Mouse (Mus musculus): ENCODE data around the gene Bpifa1. TPM values are rescaled to one million over a fixed set of nuclear protein-coding genes. Genes with fewer than 3 reads are reported as not detected.
A peak's percentile ranks its signal among the peaks of the same experiment; 100 is the strongest.
"Not testable (repeated sequence)": the region's sequence is repeated elsewhere in the genome, so short reads cannot be mapped to it uniquely, and the experiment has no call there.

The Bpifa1 gene
- polyA plus RNA-seq (2012; rRNA removed): not detected in 2 replicates

DNA sequence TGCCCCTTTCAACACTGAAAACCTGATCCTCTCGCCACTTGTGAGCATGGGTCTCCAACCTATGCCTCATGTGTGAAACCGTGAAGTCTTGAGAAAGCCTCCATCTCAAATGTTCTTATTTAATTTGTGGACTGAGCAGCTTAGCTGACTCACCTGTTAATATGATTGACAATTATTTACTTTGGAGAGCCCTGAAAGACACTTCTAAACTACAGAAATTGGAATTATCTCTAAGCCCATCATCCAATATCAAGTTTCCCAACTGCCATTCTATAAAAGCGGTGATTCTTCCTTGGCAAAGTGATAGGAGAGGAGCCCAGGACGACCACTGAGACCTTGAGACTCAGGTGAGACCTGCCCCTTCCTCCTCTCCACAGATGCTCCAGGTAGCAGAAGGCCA is at the start of gene Bpifa1:
Gene Bpifa1 (plus strand): TSS at position 301 of the 400 bp plus-strand sequence.
- no peak for DNase-seq (ENCODE audit: low read depth)

DNA sequence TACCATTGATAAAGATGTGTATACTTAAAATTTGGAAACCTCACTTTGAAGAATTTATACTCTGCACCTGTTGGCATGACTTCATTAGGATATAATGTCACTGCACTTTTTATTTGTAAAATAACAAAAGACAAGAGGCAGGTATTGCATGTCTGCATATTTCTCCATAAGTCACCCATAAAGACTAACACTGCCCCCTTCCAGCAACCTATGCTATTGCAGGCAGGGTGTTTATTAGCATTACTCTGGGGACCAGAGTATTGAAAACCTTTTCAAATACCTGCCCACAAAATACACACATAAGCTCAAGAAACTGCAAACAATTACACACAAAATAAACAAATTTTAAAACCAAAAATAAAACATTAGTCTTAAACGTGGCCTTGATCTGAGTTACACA is 44.9 kb upstream of the Bpifa1 start:
- DNase-seq (ENCODE audit: low read depth): peak; percentile 1
- TF ChIP-seq POLR2A (IDR thresholded peaks at IDR 0.05; ENCODE audit: borderline replicate concordance, extremely low read depth, insufficient read depth, insufficient read length, poor library complexity, severe bottlenecking): no peak
- TF ChIP-seq CTCF (IDR thresholded peaks at IDR 0.05; ENCODE audit: borderline replicate concordance, extremely low read depth, insufficient read depth, insufficient read length): peak; percentile 21; the same call in 1 of the 2 replicates

More for the DNA sequence above, at the start of gene Bpifa1:
- TF ChIP-seq POLR2A (IDR thresholded peaks at IDR 0.05; ENCODE audit: borderline replicate concordance, extremely low read depth, insufficient read depth, insufficient read length, poor library complexity, severe bottlenecking) (no peak), CTCF (IDR thresholded peaks at IDR 0.05; ENCODE audit: borderline replicate concordance, extremely low read depth, insufficient read depth, insufficient read length) (no peak)

DNA sequence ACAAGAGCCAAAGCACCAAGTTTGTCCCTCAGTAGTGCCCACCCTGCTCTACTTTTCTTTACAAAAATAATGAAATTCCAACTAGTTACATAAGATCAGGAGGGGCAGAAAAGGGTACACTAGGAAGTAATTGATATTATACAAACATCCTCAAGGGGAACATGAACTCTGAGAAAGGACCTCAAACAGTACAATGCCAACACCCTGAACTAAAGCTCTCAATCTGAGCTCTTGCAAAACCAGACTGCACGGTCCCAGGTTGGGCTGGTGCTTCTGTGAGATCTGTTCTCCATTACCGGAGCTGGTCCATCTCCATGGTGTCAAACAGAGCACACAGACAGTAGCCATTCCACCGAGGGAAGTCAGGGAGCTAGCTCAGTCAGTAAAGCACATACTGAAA is 25.3 kb upstream of the Bpifa1 start:
- DNase-seq (ENCODE audit: low read depth): no peak
- TF ChIP-seq POLR2A (IDR thresholded peaks at IDR 0.05; ENCODE audit: borderline replicate concordance, extremely low read depth, insufficient read depth, insufficient read length, poor library complexity, severe bottlenecking) (no peak), CTCF (IDR thresholded peaks at IDR 0.05; ENCODE audit: borderline replicate concordance, extremely low read depth, insufficient read depth, insufficient read length) (no peak)

DNA sequence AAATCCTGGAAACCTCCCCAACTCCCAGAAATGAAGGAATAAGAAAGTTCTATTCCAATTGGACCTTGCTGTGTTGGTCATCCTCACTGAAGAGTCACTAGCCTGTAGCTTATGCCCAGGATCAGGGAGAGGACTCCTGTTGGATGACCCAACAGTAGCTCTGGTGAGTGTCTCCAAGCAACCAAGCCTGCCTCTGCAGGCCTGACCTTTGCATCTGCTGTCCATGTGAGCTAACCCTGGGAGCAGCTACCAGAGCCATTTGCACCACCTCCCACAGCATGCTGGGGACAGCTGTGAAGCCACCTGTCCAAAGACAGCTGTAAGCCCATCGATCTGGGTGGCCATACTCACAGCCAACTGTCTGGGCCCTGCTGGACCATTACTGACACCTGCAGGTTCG is 12.6 kb upstream of the Bpifa1 start, which contains the start of gene Bpifa3:
Gene Bpifa3 (plus strand): TSS at position 217 of the 400 bp plus-strand sequence.
- DNase-seq (ENCODE audit: low read depth): no peak
- TF ChIP-seq POLR2A (IDR thresholded peaks at IDR 0.05; ENCODE audit: borderline replicate concordance, extremely low read depth, insufficient read depth, insufficient read length, poor library complexity, severe bottlenecking) (no peak), CTCF (IDR thresholded peaks at IDR 0.05; ENCODE audit: borderline replicate concordance, extremely low read depth, insufficient read depth, insufficient read length) (no peak)

DNA sequence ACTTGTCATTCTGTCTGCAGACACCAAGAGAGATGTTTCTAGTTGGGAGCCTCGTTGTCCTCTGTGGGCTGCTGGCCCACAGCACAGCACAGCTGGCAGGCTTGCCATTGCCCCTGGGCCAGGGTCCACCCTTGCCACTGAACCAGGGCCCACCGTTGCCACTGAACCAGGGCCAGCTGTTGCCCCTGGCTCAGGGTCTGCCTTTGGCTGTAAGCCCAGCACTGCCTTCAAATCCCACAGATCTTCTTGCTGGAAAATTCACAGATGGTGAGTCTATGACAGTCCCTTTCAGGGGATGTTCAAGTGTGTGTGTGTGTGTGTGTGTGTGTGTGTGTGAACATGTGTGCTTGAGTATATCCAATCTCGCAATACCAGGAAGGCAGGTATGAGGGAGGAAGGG is 1.1 kb downstream of the Bpifa1 start:
- no peak for TF ChIP-seq POLR2A (IDR thresholded peaks at IDR 0.05; ENCODE audit: borderline replicate concordance, extremely low read depth, insufficient read depth, insufficient read length, poor library complexity, severe bottlenecking)
- no peak for TF ChIP-seq CTCF (IDR thresholded peaks at IDR 0.05; ENCODE audit: borderline replicate concordance, extremely low read depth, insufficient read depth, insufficient read length)
- DNase-seq (ENCODE audit: low read depth): peak; percentile 59

DNA sequence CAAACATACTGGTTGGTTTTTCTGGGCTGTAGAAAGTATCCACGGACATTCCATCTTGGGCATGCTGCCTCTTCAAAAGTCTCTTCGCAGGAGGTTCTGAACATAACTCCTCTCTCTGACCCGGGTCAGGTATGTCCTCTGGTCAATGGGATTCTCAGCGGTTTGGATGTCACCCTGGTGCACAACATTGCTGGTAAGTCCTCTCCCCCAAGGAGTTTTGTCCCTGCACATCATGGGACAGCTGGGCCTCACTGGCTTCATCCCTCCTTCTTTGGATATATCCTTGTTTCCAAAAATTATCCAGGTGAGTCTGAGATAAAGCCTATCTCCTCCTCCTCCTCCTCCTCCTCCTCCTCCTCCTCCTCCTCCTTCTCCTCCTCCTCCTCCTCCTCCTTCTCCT is 4.8 kb downstream of the Bpifa1 start:
- DNase-seq (ENCODE audit: low read depth): no peak
- no peak for TF ChIP-seq CTCF (IDR thresholded peaks at IDR 0.05; ENCODE audit: borderline replicate concordance, extremely low read depth, insufficient read depth, insufficient read length)
- TF ChIP-seq POLR2A (IDR thresholded peaks at IDR 0.05; ENCODE audit: borderline replicate concordance, extremely low read depth, insufficient read depth, insufficient read length, poor library complexity, severe bottlenecking): no peak

DNA sequence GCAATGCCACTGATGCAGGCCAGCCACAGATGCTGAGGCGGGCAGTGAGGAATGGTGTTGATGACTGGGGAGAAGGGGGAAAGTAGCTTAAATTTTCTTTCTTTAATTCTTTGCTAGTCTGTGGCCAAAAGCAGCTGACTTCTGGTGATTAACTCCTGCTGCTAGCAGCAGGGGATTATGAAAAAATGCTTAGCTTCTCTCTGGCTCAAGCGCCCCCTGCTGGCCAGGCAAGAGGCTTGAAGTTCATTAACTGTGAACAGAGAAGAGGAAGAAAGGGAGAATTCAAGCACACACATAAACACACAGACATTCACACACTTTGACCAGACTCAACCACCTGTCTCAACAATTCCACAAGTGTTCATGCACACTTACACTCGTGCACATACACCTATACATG is 15.8 kb downstream of the Bpifa1 start:
- peak; percentile 69 for TF ChIP-seq CTCF (IDR thresholded peaks at IDR 0.05; ENCODE audit: borderline replicate concordance, extremely low read depth, insufficient read depth, insufficient read length)
- no peak for TF ChIP-seq POLR2A (IDR thresholded peaks at IDR 0.05; ENCODE audit: borderline replicate concordance, extremely low read depth, insufficient read depth, insufficient read length, poor library complexity, severe bottlenecking)
- DNase-seq (ENCODE audit: low read depth): peak; percentile 64

DNA sequence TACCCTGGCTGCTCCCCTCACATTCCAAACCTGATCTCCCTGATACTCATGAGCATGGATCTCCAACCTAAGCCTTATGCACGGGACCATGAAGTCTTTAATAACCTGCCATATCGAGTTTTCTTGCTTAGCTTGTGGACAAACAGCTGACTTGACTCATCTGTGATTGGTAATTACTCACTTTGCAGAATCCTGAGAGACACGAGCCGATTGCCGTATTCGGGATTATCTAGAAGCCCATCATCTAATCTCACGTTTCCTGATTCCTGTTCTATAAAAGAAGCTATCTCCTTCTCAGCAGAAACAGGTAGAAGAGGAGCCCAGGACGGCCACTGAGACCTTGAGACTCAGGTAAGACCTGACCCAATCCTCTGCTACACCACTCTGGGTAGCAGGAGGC is 19.6 kb downstream of the Bpifa1 start, which contains the start of gene Bpifa5:
Gene Bpifa5 (plus strand): TSS at position 301 of the 400 bp plus-strand sequence.
- TF ChIP-seq POLR2A (IDR thresholded peaks at IDR 0.05; ENCODE audit: borderline replicate concordance, extremely low read depth, insufficient read depth, insufficient read length, poor library complexity, severe bottlenecking) (no peak), CTCF (IDR thresholded peaks at IDR 0.05; ENCODE audit: borderline replicate concordance, extremely low read depth, insufficient read depth, insufficient read length) (no peak)
- no peak for DNase-seq (ENCODE audit: low read depth)

DNA sequence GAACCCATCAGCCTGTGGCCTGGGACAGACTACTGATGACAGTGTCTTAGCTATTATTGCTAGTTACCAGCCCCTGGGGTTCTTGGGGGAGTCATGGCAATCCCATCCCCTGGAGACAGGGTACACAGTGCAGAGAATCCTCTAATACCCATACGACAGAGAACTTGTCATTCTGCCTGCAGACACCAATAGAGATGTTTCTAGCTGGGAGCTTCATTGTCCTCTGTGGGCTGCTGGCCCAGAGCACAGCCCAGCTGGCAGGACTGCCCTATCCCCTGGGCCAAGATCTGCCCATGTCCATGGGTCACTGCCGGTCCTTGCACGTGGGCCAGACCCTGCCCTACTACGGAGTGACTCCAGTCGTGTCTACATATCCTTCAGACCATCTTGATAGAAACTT is 20.6 kb downstream of the Bpifa1 start:
- DNase-seq (ENCODE audit: low read depth): no peak

DNA sequence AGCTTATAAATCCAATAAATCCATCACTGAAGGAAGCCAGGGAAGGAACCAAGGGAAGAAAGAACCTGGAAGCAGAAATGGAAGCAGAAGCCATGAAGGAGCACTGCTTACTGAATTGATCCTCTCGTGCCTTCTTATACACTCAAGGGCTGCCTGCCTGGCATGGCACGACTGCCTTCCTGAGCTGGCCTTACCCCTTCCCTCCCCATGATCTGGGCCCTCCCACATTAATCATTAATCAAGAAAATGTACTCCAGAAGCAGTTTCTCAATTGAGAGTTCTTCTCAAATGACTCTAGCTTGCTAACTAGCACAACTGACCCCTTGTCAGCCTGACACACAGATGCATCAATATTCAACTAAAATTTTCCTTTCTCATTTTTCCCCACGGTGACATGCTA is 26.5 kb downstream of the Bpifa1 start:
- no peak for TF ChIP-seq CTCF (IDR thresholded peaks at IDR 0.05; ENCODE audit: borderline replicate concordance, extremely low read depth, insufficient read depth, insufficient read length)
- no peak for TF ChIP-seq POLR2A (IDR thresholded peaks at IDR 0.05; ENCODE audit: borderline replicate concordance, extremely low read depth, insufficient read depth, insufficient read length, poor library complexity, severe bottlenecking)
- DNase-seq (ENCODE audit: low read depth): no peak

More for the DNA sequence above, 20.6 kb downstream of the Bpifa1 start:
- TF ChIP-seq CTCF (IDR thresholded peaks at IDR 0.05; ENCODE audit: borderline replicate concordance, extremely low read depth, insufficient read depth, insufficient read length): no peak
- no peak for TF ChIP-seq POLR2A (IDR thresholded peaks at IDR 0.05; ENCODE audit: borderline replicate concordance, extremely low read depth, insufficient read depth, insufficient read length, poor library complexity, severe bottlenecking)

DNA sequence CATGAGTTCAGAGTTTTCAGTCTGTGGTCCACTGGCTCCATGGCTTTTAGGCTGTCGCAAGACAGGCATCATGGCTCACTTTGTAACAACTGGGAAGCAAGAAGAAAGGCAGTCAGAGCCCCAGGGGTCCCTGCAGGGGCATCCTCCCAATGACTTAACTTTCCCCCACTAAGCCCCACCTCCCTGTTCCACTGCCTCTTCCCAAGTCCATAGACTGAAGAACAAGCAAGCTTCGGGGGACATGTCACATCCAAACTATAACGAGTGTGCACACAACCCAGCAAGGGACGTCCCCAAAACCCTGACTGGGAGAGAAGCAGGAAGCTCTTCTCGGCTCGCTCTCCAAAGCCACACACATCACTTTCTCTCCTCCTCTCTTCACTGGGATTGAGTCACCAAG is 28.9 kb downstream of the Bpifa1 start:
- TF ChIP-seq CTCF (IDR thresholded peaks at IDR 0.05; ENCODE audit: borderline replicate concordance, extremely low read depth, insufficient read depth, insufficient read length) (no peak), POLR2A (IDR thresholded peaks at IDR 0.05; ENCODE audit: borderline replicate concordance, extremely low read depth, insufficient read depth, insufficient read length, poor library complexity, severe bottlenecking) (no peak)
- no peak for DNase-seq (ENCODE audit: low read depth)

DNA sequence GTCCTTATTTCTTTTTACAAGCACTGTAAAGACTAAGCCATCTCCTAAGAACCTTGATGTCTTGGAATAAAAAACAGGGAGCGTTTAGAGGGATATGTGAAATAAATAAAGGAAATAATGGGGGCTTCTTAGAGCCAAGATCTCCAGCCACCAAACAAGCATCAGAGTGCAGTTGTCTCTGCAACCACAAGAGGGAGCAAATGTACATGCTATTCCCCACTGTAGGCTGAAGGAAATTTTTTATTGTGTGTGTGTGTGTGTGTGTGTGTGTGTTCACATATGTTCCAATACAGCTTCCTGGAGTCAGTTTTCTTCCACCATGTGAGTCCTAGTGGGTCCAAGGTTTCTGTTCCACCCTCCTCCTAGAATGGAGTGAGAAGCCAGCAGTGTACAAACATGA is 30.6 kb downstream of the Bpifa1 start:
- DNase-seq (ENCODE audit: low read depth): peak; percentile 43
- TF ChIP-seq CTCF (IDR thresholded peaks at IDR 0.05; ENCODE audit: borderline replicate concordance, extremely low read depth, insufficient read depth, insufficient read length) (peak; percentile 72; the same call in 1 of the 2 replicates), POLR2A (IDR thresholded peaks at IDR 0.05; ENCODE audit: borderline replicate concordance, extremely low read depth, insufficient read depth, insufficient read length, poor library complexity, severe bottlenecking) (no peak)

DNA sequence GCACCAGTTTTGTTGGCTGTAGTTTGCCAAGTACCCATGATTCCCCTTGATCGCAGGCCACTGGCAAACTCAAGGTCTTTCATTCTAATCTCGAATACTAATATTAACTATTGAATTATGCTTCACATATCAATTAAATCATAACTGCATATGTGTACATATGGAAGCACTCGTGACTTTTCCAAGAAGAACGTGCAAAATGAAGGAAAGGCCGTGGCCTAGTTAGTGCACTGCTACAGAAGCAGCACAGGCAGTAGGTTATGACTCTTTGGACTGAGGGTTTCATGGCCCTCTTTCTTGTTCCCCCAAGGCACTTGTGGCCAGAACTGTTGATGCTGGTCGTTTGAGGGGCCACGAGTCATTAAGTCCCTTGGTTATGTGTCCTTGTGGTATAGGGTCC is 39.2 kb downstream of the Bpifa1 start:
- not testable (repeated sequence) for DNase-seq (ENCODE audit: low read depth)

DNA sequence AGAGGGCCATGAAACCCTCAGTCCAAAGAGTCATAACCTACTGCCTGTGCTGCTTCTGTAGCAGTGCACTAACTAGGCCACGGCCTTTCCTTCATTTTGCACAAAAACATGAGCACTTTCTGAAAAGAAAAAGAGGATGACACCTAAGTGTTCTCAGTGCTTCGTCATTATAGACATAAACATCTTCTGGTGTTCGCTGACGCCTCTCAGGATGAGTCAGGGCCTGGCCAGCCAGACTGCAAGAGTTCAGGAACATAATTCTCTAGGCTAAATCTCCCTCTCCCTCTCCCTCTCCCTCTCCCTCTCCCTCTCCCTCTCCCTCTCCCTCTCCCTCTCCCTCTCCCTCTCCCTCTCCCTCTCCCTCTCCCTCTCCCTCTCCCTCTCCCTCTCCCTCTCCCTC is 40.4 kb downstream of the Bpifa1 start:
- not testable (repeated sequence) for DNase-seq (ENCODE audit: low read depth)
